Mouse (Mus musculus) heart, adult 2 months (tissue): ENCODE results near the gene Stard3nl. TPM values are rescaled to one million over a fixed set of nuclear protein-coding genes. Genes with fewer than 3 reads are reported as not detected.

Source experiments
- polyA plus RNA-seq: library from polyadenylated mRNA; depleted of rRNA; stranded (reverse); fragments of >200 nt; gene quantifications from 2 replicates; pipeline ENCODE4 v1.2.3, GENCODE M21; 2012; rRNA removed
- total RNA-seq, 2 experiments: library from RNA; stranded (reverse); gene quantifications; 2 replicates each; pipeline ENCODE4 v1.2.3; 2021

The Stard3nl gene
- total and polyA plus RNA-seq, 3 experiments: 13.3 to 14.6 (median 14.6) TPM

Other genes with a start within 250 kb of the Stard3nl start
- gene Epdr1, start 224.1 kb upstream of the Stard3nl start, total RNA-seq: 10 to 100 TPM; 14.1 to 20.4 TPM
- 23.3 and 29.9 TPM in 2 replicates for gene Epdr1, start 224.1 kb upstream of the Stard3nl start, polyA plus RNA-seq
- gene Sfrp4, start 227.3 kb upstream of the Stard3nl start, total RNA-seq: under 1 TPM; 0.31 to 0.32 TPM
- gene Sfrp4, start 227.3 kb upstream of the Stard3nl start, polyA plus RNA-seq: 1.1 and 1.3 TPM in 2 replicates